Mouse (Mus musculus) brain, embryonic 14.5 days (tissue): ENCODE data around the gene Patz1.

Source experiments
- CTCF ChIP-seq: fragments of 200-500 bp; IDR thresholded peaks from 2 replicates; pipeline ENCODE4 v1.5.1; 2012; ENCODE audit warnings: inconsistent platforms, mild to moderate bottlenecking, moderate library complexity, borderline replicate concordance; ENCODE audit not compliant: insufficient read depth, insufficient read length; ENCODE audit errors: extremely low read depth
- POLR2A ChIP-seq: fragments of 200-500 bp; IDR thresholded peaks from 2 replicates; pipeline ENCODE4 v1.6.1; 2012; ENCODE audit warnings: mild to moderate bottlenecking, inconsistent platforms, borderline replicate concordance; ENCODE audit not compliant: poor library complexity, insufficient read depth, insufficient read length, severe bottlenecking; ENCODE audit errors: extremely low read depth

GRCm38 (mm10) chr11:3331756-3332642 lies 43.3 kb downstream of the Patz1 start:
- TF ChIP-seq POLR2A (peak; percentile 51; the same call in 1 of the 2 replicates), CTCF (0 out of 2 replicates have a peak, but pooled peaks have one; percentile 11)
